8 mouse cellular contexts compared by ENCODE assay signal in the genomic region with DNA sequence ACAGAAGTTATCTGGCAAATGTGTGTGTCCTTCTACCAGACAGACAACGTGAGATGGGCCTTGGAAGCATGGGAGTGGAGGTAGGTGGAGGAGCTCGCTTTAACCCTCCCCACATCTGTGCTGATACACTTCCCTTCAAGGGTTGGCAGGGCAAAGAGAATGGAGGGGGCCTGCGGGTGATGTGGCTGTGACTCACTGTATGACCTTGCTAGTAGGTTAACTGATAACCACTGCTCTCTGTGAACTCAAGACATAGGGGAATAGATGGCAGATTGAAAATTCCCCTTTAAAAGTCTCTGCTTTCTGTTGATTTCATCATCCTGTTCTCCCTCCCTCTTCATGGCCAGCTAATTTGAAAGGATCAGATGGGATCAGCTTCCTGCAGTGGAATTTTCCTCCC. TPM values are rescaled to one million over a fixed set of nuclear protein-coding genes. Genes with fewer than 3 reads are reported as not detected.
A peak's percentile ranks its signal among the peaks of the same experiment; 100 is the strongest.
DNase-seq lines count a peak whose midpoint lies in the region; ATAC-seq lines count a peak whose summit lies in the region.

No protein-coding gene starts in this region.

- no peaks in the 10 kb centered on the region for H3K27me3 ChIP-seq in heart, embryonic 13.5 days (replicated peaks)
- peaks cover 4% of the 10 kb centered on the region; the same call in 1 of the 2 replicates for H3K27me3 ChIP-seq in hindbrain, embryonic 13.5 days
- H3K27me3 ChIP-seq in midbrain, embryonic 12.5 days: peaks cover 5% of the 10 kb centered on the region; the same call in 1 of the 2 replicates

- H3K9me3 ChIP-seq in heart, embryonic 13.5 days: no peaks in the 10 kb centered on the region
- H3K9me3 ChIP-seq in hindbrain, embryonic 13.5 days: no peaks in the 10 kb centered on the region
- H3K9me3 ChIP-seq in midbrain, embryonic 12.5 days: no peaks in the 10 kb centered on the region

- intact Hi-C loops in heart, postnatal 25 days (cut with DNase I): loop anchor here (2.0 kb wide), 1 partner anchor 43 kb away; no protein-coding TSS in a partner anchor

- peak overlapping the region; percentile 98 for H3K4me2 ChIP-seq in heart, embryonic 13.5 days
- H3K4me2 ChIP-seq in hindbrain, embryonic 13.5 days: peak overlapping the region; percentile 97
- 0 out of 2 replicates have a peak overlapping the region, but pooled peaks have one; percentile 97 for H3K4me2 ChIP-seq in midbrain, embryonic 12.5 days (replicated peaks)

- no peak for ATAC-seq in heart, embryonic 13.5 days (ENCODE audit: extremely low read depth, insufficient number of reproducible peaks, low FRiP score, low TSS enrichment)
- ATAC-seq in hindbrain, embryonic 13.5 days (ENCODE audit: low FRiP score): no peak
- ATAC-seq in midbrain, embryonic 12.5 days (ENCODE audit: low FRiP score, low read depth): no peak

- 46% methylated on average over 3 of the region's 3 CpGs for WGBS in heart, embryonic 13.5 days
- WGBS in hindbrain, embryonic 13.5 days: 86% methylated on average over 3 of the region's 3 CpGs
- WGBS in midbrain, embryonic 12.5 days: 94% methylated on average over 3 of the region's 3 CpGs

- H3K4me1 ChIP-seq in heart, embryonic 13.5 days: peaks cover 25% of the 10 kb centered on the region
- peaks cover 32% of the 10 kb centered on the region for H3K4me1 ChIP-seq in hindbrain, embryonic 13.5 days (replicated peaks)
- peaks cover 25% of the 10 kb centered on the region for H3K4me1 ChIP-seq in midbrain, embryonic 12.5 days

- H3K27ac ChIP-seq in heart, embryonic 13.5 days (replicated peaks): no peak overlapping the region
- no peak overlapping the region for H3K27ac ChIP-seq in hindbrain, embryonic 13.5 days
- H3K27ac ChIP-seq in midbrain, embryonic 12.5 days (replicated peaks): no peak overlapping the region

- no peak for DNase-seq in heart, postnatal 25 days (ENCODE audit: low spot score)
- peak; percentile 80 for DNase-seq in MN1 (ENCODE audit: low spot score)
- no peak for DNase-seq in thymus, postnatal 4 days
- no peak for DNase-seq in kidney, adult 11 months
- no peak for DNase-seq in right cerebral cortex, postnatal 10 days (ENCODE audit: low spot score in 2 of 2)

- peaks cover 42% of the 10 kb centered on the region for H3K36me3 ChIP-seq in heart, embryonic 13.5 days
- peaks cover 41% of the 10 kb centered on the region for H3K36me3 ChIP-seq in hindbrain, embryonic 13.5 days
- H3K36me3 ChIP-seq in midbrain, embryonic 12.5 days: peaks cover 35% of the 10 kb centered on the region

- peak overlapping the region; percentile 98 for H3K4me3 ChIP-seq in heart, embryonic 13.5 days
- peak overlapping the region; percentile 93 for H3K4me3 ChIP-seq in hindbrain, embryonic 13.5 days
- H3K4me3 ChIP-seq in midbrain, embryonic 12.5 days: peak overlapping the region; percentile 98; the same call in 1 of the 2 replicates

- H3K9ac ChIP-seq in heart, embryonic 13.5 days: peak overlapping the region; percentile 96
- no peak overlapping the region for H3K9ac ChIP-seq in hindbrain, embryonic 13.5 days
- H3K9ac ChIP-seq in midbrain, embryonic 12.5 days (replicated peaks): no peak overlapping the region

RNA-seq across cellular contexts. Expression of a gene that starts 1.2 kb away (rescaled TPM):
- 54.4 and 58.9 TPM in 2 replicates for polyA plus RNA-seq in heart, embryonic 13.5 days (2015; fragmentation: Nextera tagmentation; extraction: Ambion mirVana)
- 100 to 1,000 TPM; 107 to 112 TPM for total RNA-seq in heart, postnatal 25 days (2021)
- polyA plus RNA-seq in hindbrain, embryonic 13.5 days (2015; fragmentation: Nextera tagmentation; extraction: Ambion mirVana): 40.6 and 40.8 TPM in 2 replicates
- 52.1 TPM in 2 replicates for polyA plus RNA-seq in midbrain, embryonic 12.5 days (2016; fragmentation: Nextera tagmentation; extraction: Ambion mirVana)

RNA-seq across cellular contexts. Expression of a gene that starts 2.4 kb away (rescaled TPM):
- polyA plus RNA-seq in heart, embryonic 13.5 days (2015; fragmentation: Nextera tagmentation; extraction: Ambion mirVana): 0.22 and 0.40 TPM in 2 replicates
- total RNA-seq in heart, postnatal 25 days (2021): not detected
- polyA plus RNA-seq in hindbrain, embryonic 13.5 days (2015; fragmentation: Nextera tagmentation; extraction: Ambion mirVana): 2.1 and 2.4 TPM in 2 replicates
- polyA plus RNA-seq in midbrain, embryonic 12.5 days (2016; fragmentation: Nextera tagmentation; extraction: Ambion mirVana): 0.80 and 1.1 TPM in 2 replicates

RNA-seq across cellular contexts. Expression of a gene that starts 12.3 kb away (rescaled TPM):
- 1,294 and 1,391 TPM in 2 replicates for polyA plus RNA-seq in heart, embryonic 13.5 days (2015; fragmentation: Nextera tagmentation; extraction: Ambion mirVana)
- 100 to 1,000 TPM; 692 to 724 TPM for total RNA-seq in heart, postnatal 25 days (2021)
- polyA plus RNA-seq in hindbrain, embryonic 13.5 days (2015; fragmentation: Nextera tagmentation; extraction: Ambion mirVana): 1,179 and 1,235 TPM in 2 replicates
- 1,173 and 1,210 TPM in 2 replicates for polyA plus RNA-seq in midbrain, embryonic 12.5 days (2016; fragmentation: Nextera tagmentation; extraction: Ambion mirVana)

RNA-seq across cellular contexts. Expression of a gene that starts 15.9 kb away (rescaled TPM):
- 273 and 332 TPM in 2 replicates for polyA plus RNA-seq in heart, embryonic 13.5 days (2015; fragmentation: Nextera tagmentation; extraction: Ambion mirVana)
- 100 to 1,000 TPM; 343 to 364 TPM for total RNA-seq in heart, postnatal 25 days (2021)
- polyA plus RNA-seq in hindbrain, embryonic 13.5 days (2015; fragmentation: Nextera tagmentation; extraction: Ambion mirVana): 204 and 212 TPM in 2 replicates
- 174 and 178 TPM in 2 replicates for polyA plus RNA-seq in midbrain, embryonic 12.5 days (2016; fragmentation: Nextera tagmentation; extraction: Ambion mirVana)

RNA-seq across cellular contexts. Expression of a gene that starts 40.9 kb away (rescaled TPM):
- polyA plus RNA-seq in heart, embryonic 13.5 days (2015; fragmentation: Nextera tagmentation; extraction: Ambion mirVana): 66.9 and 68.1 TPM in 2 replicates
- 10 to 100 TPM; 64.3 to 72.3 TPM for total RNA-seq in heart, postnatal 25 days (2021)
- 105 and 113 TPM in 2 replicates for polyA plus RNA-seq in hindbrain, embryonic 13.5 days (2015; fragmentation: Nextera tagmentation; extraction: Ambion mirVana)
- 168 and 177 TPM in 2 replicates for polyA plus RNA-seq in midbrain, embryonic 12.5 days (2016; fragmentation: Nextera tagmentation; extraction: Ambion mirVana)
